Mouse (Mus musculus): ENCODE data around the gene Ube3b.
A peak's percentile ranks its signal among the peaks of the same experiment; 100 is the strongest.

Ube3b gene

DNA sequence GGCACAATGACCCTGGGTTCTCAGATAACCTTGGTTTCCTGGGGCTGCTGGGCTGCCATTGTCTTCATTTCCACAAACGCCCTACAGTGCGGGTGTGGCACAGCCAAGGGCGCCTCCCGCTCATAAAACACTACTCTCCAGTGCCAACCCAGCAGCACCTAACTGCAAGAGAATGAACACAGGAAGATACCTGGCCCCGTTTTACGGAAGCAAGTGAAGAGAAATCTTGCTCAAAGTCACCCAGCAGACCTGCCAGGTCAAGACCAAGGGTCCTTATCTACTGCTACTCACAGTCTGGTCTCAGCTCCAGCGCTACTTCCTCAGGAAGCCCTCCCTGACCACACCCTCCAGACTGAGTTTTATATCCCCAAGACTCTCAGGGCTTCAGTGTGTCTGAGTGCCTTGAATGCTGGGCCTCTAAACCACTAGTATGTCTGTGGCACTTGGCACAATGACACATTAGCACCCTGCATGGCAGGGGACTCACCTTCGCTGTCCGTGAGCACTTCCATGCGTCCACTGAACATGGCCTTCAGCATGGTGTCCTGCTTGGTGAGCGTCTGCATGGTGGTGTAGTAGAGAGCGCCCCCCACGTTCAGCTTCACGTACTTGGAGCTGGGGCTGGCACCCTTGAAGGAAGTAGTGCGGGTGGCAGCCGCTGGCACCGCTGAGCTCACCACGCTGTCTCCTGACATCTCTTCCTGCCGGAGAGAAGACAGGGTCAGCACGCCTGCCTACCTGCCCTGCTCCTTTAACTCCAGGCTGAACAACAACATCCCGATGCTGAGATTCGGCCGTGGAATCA is 5.8 kb upstream of the Ube3b start:
- DNase-seq, result peak; percentile 56

DNA sequence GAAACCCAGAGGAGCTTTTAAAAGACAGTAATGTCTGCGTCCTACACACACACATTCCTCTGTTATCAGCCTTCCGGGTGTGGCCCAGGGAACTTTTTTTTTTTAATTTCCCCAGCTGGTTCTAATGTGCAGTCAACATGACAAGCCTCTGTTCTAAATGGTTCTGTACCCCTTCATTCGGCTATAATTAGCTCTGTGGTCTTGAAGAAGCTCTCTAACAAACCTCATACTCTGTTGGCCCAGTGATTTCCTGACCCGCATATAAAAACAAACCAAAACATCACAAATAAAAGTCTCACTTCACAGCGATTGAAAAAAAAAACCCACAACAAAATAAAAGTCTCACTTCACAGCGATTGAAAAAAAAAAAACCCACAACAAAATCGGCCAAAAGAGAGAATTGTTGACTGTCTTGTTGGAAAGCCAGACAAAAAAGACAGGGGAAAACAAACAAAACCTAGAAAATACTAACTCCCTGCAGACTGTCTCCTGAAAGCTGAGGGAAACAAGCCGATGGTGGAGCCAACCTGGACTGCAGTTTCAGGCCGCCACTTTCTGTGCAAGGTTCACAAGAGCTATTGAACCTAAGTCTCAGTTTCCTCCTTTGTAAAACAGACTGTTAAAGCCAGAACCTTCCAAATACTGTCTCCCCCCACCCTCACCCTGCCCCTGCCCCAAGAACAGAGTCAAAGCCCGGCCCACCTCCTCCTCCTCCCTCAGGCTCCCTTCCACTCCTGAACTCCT is 2.1 kb upstream of the Ube3b start:
- no peak for DNase-seq

DNA sequence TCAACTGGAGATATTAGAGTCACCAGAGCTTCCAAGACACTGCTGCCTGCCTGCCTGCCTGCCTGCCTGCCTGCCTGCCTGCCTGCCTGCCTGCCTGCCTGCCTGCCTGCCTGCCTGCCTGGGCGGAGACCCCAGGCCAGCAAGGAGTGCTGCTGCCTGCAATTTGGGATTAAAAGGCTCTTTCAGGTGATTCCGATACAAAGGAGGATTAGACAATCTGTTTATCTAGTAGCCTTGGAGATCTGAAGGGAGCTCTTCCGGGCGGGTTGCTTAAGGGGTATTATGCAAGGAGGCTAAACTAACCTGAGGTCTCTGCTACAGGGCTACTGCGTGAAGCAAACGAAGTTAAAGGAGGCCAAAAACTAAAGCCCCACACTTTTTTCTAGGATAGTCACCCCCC is 1.5 kb upstream of the Ube3b start:
- no peak for DNase-seq

DNA sequence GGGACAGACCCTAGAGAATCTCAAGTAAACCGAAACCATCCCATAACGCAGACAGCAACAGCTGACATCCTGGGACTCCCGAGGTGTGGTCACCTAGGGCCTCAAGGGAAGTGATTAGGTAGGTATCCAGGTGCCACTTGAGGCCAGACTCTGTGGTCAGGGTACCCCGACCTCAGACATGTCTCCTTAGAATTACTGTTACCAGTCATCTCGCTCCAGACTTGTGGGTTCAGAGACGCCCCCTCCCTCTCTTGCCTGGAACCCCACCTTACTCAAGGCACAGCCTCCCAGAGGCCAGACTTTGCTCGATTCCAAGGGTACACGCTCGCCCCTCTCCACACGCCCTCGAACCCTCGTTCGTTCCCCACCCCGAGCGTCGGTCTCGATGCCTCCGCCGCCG is 644 bp upstream of the Ube3b start:
- DNase-seq, result no peak

DNA sequence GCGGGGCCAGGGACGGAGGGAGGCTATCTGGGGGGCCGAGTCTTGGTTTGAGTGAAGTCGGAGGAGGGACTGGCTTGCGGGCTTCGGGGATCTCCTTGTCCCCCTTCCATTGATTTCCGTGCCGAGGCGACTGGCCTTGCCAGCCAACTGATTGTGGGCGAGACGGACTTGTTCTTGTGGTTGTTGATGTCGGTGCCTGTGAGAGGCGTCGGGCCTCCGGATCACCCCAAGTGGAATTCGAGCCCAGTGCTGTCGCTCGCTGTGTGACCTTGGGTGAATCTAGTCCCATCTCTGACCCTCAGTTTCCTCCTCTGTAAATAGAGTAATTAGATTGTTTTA is 575 bp downstream of the Ube3b start:
- DNase-seq, result peak; percentile 45

DNA sequence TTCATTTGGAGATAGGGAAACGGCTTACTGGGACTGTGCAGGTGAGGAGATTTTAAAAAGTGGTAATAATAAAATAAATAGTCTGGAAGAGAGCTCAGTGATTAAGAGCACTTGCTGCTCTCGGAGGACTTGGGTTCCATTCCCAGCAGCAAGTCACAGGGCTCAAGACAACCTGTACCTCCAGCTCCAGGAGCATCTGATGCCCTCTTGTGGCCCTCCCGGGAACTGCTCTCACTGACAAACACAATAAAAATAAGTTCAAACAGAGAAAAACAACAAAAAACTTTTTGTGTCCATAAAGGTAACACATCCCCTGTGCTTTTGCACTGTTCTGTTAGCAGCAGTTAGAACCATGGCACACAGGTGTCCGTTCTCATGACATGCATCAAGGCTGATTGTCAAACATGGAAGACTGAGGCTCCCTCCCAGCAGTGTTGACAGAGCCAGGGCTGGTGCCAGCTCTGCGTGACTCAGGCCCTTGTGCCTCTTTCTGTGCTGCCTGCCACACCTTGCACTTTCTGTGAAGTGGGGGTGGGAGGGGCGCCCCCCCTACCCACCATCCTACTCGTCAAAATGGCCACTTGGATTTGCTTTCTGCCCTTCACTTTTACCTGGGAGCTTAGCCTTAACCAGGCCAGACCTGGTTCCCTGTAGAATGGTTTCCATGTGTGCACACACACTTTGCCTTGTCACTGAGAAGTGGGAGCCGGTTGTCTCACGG is 2.9 kb downstream of the Ube3b start:
- peak; percentile 63 for DNase-seq

DNA sequence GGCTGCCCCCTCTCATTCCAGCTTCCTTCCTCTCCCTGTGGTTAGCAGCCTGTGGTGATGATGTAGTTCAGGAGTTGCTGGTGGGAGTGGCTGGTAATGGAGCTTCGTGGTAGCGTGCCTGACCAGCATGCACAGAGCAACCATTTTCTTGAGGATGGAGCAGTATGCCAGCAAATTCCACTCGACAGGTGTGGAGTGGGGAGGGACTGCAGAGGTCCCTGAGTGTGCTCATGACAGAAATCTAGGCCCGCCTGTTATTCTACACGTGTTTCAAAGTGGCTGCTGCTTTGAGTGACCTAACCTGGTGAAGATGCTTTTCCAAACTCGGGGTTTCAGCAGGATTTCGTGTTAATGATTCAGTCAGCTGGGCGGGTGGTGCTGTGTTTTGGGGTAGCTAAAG is 4.0 kb downstream of the Ube3b start:
- no peak for DNase-seq

DNA sequence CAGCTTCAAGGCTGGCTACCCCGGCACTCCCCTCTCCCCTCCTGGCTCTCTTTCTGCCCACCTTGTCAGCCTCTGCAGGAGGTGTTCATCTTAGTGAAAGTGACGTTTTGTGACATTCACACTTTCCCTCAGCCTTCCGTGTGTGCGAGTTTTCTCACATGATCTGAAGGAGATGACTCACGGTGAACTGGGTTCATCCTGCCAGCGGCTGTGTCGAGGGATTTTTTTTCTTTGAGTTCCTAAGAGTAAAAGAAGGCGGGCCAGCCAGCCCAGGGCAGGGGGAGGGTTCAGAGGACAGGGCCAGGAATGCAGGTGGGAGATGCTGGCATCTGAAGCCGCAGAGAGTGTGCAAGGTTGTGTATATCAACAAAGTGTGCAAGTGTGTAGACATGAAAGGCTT is 12.8 kb downstream of the Ube3b start:
- no peak for DNase-seq

DNA sequence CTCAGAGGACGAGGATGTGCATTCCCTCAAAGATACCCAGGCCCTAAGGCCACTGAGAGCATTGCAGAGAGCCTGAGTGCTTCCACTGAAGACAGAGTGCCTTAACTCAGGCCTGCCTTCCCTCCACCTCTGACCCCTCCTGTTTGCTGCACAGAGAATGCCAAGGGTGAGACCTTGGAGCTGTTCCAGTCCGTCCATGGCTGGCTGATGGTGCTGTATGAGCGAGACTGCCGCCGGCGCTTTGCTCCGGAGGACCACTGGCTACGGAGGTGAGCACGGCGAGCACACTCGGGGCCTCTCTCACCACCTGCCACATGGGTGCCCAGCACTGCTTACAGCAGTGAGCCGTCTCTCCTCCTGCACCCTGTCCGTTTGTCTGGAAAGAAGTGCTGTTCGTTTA is 26.2 kb downstream of the Ube3b start:
- DNase-seq, result no peak

DNA sequence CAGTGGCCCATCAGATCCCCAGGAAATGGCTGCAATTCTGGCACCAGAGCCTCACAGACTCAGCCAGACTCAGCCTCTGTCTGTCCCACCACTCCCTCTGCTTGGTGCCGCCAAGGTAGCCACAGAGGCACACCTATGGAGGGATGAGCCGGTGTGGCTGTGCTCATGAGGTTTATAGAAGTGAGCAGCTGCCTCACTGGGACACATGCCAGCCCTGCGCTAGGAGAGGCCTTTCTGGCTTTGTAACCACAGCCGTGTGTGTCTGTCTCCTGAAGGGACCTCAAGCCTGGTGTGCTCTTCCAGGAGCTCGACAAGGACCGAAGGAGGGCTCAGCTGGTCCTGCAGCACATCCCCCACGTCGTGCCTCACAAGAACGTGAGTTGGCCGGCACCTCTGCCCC is 26.9 kb downstream of the Ube3b start:
- DNase-seq, result no peak

DNA sequence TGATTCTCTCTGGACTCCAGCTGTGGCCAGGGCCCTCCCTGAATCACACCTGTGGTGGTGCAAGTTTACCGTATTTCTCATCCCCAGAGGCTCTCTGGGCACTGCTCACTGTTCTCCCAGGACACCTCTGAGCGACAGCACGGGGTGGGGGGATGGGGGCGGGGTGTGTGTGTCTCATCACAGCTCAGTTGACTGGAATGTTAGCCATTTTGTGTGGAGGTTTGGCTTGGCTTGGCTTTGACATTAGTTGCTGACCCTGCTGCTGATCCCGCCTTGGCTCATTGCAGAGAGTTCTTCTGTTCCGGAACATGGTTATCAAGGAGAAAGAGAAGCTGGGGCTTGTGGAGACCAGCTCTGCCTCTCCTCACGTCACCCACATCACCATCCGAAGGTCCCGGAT is 27.4 kb downstream of the Ube3b start:
- no peak for DNase-seq

DNA sequence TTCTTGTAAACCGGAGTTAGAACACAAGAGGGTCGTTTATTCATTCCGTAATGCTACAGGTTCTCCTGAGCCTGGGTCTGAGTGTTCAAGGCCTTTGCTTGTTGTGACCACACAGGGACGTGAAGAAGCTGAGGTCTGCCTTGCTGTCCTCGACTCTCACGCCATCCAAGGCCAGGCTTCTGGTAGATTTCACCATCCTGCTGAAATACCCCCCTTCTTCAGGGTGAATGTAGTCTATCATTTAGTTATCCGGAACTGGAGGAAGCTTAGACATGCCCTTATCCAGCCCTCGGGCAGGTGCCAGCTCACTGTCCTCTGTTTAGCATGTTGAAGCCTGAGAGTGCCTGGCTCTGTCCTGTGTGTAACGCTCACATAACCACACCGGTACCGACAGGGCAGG is 28.4 kb downstream of the Ube3b start:
- no peak for DNase-seq

DNA sequence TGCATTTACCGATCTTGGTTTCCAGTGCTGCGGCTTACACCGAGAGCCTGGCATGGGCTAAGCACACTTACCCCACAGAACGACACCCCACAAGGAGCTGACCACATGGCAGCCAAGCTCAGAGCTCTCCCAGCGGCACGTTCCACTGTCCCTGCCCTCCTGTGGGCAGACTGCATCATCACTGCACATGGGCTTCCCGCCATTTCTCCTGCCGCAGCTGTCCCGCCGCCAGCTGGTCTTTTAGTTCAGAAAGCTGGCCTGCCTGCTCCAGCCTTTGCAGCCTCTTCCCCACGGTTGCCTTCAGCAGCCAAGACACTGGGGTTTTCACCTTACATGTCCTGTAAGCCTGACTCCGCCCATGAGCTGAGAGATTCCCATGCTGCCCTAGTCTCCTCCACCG is 30.0 kb downstream of the Ube3b start:
- DNase-seq, result no peak

DNA sequence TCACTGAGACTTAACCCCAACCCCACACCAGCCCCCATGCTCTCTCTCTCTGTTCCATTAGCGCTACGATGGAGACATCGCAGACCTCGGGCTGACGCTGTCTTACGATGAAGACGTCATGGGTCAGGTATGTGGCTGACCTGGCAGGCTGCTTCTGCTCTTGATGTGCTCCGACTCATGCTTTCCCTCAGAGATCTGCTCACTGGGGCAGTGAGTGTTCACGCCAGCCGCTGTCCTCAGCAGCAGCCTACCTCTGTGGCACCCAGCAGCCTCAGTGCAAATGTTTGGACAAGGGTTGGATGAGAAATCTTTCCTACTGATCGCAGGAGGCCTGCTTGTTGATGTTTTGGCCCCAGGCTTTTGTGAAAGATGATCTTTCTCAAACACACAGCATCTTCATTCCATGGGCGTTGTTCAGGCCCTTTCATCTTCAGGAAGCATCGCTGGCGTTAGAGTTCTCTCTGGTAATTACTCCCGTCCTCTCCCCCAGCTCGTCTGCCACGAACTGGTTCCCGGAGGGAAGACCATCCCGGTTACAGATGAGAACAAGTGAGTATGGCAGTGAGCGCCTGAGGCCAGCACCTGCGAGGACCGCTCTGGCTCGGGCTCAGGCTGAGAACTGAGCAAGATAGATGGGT is 32.1 kb downstream of the Ube3b start:
- DNase-seq, result no peak

DNA sequence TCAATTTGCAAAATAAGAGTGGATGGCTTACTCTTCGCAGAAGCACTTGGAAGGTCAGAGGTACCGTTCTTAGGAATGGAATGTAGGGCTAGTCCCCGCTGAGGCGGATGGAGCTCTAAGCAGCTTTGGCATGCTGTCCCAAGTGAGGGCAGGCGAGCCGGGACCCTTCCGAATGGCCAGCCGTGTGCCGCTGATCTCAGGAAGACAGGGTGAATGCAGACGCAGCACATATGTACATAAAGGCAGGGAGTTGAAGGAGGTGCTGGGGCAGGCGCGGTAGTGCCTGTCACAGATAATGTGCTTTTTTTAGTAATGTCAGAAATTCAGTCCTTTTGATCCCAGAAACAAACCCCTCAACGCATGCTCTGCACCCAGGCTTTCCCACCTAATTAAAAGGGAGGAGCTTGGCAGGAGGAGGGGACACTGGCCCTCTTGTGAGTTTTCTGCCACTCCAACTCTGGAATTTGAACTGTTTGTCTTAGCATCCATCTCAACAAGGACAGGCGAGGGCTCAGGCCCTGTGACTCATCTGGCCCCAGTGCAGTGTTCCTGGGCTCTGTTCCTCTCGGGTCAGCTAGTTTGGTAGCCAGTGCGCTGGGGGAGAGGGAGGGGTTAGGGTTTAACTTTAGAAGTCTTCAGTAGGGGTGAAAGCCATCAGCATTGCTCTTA is 32.8 kb downstream of the Ube3b start:
- DNase-seq, result peak; percentile 26

DNA sequence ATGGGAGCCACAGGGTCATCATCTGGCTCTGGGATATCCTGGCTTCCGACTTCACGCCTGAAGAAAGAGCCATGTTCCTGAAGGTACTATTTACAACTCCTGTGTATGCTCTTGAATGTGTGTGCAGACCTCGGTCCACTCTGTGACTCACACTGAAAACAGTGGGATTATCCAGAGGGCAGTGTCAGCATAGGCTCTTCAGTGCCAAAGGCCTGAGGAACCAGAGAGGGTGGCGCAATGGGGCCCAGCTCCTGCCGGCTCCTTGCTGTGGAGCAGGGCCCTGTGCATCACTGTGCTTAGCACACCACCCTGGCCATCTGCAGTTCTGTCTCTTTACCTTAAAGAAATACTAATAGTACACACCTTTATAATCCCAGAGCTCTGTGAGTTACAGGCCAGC is 35.2 kb downstream of the Ube3b start:
- no peak for DNase-seq

DNA sequence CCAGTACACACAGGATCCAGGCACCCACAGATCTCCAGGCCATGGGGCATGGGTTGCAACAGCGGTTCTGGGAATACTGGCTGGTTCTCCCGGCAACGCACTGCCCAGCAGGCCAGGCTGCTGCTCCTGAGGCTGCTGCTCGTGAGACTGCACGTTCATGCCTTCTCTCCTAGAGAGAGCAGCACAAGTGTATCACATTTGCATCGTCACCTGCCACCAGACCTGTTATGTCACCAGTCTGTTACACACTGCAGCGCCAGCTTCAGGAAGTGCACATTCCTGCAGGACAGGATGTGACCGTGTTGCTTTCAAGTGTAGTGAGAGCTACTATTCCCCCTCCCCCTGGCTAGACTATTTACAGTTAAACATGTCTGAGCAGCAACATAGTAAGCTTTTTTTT is 36.4 kb downstream of the Ube3b start:
- no peak for DNase-seq

DNA sequence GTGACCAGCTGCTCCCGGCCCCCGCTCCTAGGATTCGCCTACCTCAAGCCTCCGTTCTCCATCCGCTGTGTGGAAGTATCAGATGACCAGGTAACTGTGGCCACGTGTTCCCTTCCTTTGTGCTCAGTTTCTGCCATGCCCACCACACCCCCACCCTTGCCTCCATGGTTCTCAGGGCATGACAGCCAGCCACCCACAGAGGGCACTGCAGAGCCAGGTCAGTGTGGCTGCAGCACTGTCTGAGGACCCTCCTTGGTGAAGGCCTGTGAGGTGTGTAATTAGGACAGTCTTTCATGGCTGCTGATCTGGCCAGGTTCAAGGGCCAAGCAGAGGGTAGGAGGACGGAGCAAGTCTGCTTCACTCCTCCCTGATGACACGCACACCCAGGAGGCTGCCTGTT is 38.1 kb downstream of the Ube3b start:
- DNase-seq, result no peak

DNA sequence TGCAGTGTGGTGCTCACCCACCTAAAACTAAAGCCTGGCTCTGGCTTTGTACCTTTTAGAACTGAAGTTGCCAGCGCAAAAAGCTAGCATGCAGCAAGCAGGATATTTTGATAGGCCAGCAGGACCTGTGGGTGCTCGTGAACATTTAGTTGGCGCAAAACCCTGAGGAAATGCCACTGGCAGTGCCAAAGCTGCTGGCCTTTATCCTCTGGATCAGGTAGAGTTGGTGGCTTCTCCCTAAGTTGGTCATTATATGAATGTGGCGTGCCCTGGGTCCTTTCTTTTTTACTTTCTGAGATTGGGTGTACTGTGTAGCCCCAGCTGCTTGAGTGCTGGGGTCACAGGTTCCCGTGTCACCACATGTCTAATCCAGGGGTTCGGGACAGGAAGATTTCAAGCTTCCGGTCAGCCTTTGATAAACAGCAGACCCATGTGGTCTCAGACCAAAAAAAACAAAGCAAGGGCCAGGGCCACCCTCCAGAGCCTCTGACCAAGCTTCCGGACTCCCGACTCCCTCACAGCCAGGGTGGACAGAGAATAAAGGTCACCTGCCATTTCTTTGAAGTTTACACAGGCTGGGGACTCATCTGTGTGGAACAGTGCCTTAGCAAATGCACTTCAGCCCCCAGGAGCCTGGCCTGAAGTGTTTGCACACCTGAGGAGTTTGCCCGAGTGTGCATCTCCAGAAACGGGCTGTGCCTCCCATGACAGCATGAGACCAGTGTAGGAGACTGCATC is 41.3 kb downstream of the Ube3b start:
- DNase-seq, result no peak

DNA sequence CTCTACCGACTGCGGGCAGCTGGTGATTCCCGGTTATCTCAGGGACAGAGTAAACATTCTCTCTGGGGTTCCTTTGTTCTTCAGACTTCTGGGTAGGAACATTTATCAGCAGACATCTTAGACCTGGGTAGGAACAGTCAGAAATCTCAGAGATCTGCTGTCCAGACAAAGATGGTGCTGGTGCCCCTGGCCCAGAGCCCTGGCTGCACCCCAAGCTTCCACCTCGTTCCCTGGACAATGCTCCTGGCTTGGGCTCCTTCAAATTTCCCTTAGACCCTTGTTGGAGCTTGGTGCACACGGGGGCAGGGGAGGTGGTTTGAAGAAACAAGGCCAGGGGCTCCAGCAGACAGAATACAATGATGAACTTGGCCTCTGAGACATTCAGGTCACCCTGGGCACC is 42.2 kb downstream of the Ube3b start:
- DNase-seq, result no peak

DNA sequence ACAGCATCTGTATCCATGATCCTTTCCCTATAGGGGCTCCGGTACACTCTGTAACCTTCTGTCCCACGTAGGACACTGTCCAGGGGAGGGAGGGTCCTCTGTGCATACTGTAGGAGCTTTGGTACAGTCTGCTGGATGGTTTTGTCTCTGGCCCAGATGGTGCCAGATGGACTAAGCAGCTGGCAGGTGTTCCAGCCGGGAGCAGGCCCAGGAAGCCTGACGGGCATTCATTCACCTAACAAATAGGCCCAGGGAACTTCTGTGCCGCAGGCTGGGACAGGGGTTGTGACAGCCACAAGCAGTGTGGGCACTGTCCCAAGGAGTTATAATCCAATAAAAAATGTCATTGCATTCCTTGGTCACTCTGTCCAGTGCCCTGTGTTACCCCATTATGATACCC is 43.6 kb downstream of the Ube3b start:
- DNase-seq, result no peak

DNA sequence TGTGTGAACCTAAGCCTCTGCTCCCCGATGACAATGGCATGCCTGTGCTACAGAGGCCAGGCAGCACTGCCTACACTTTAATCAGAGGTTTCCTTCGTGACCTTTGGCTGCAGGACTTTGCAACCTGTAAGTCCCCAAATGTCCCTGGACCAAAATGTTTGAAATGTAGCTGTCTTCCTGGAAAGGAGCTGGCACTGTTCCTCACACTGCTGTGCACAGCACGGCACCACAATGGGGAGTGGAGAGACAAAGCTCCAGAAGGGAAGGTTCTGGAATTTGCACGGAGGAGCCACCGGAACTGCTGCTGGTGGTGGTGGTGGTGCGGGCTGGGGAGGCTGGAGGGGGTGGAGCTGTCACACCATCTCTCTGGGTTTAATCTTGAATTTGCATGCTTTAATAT is 46.3 kb downstream of the Ube3b start:
- DNase-seq, result no peak
